Mouse (Mus musculus): ENCODE data around the gene Cd3eap. TPM values are rescaled to one million over a fixed set of nuclear protein-coding genes. Genes with fewer than 3 reads are reported as not detected.

Gene Cd3eap
- polyA plus RNA-seq, 1 experiment from 2014 or later = 16.4 TPM

MicroRNA genes within 50 kb of the gene (microRNA counts, 519-probe panel; counts per million panel counts)
- not detected for microRNA mmu-miR-343

Small RNA genes within 50 kb of the gene (microRNA-seq; reads per million reads assigned to microRNA genes)
- not detected for gene Mir343

Other genes with a start within 250 kb of the Cd3eap start
- 5.2 and 5.8 TPM in 2 replicates for gene Gm4969, start 241.1 kb downstream of the Cd3eap start, polyA plus RNA-seq (2014; fragmentation: Nextera tagmentation; extraction: Ambion mirVana)
- 11.3 and 13.8 TPM in 2 replicates for gene Fbxo46, start 239.6 kb downstream of the Cd3eap start, polyA plus RNA-seq (2014; fragmentation: Nextera tagmentation; extraction: Ambion mirVana)
- gene Qpctl, start 210.2 kb downstream of the Cd3eap start, polyA plus RNA-seq (2014; fragmentation: Nextera tagmentation; extraction: Ambion mirVana) = 18.5 and 20.0 TPM in 2 replicates
- 112 and 130 TPM in 2 replicates for gene Snrpd2, start 209.8 kb downstream of the Cd3eap start, polyA plus RNA-seq (2014; fragmentation: Nextera tagmentation; extraction: Ambion mirVana)
- gene Gipr, start 193.4 kb downstream of the Cd3eap start, polyA plus RNA-seq (2014; fragmentation: Nextera tagmentation; extraction: Ambion mirVana) = 2.6 and 3.1 TPM in 2 replicates
- 2.6 and 9.3 TPM in 2 replicates for gene Eml2, start 183.1 kb downstream of the Cd3eap start, polyA plus RNA-seq (2014; fragmentation: Nextera tagmentation; extraction: Ambion mirVana)
- gene Gpr4, start 146.9 kb downstream of the Cd3eap start, polyA plus RNA-seq (2014; fragmentation: Nextera tagmentation; extraction: Ambion mirVana) = 1.8 and 2.5 TPM in 2 replicates
- gene Opa3, start 131.1 kb downstream of the Cd3eap start, polyA plus RNA-seq (2014; fragmentation: Nextera tagmentation; extraction: Ambion mirVana) = 33.2 and 35.0 TPM in 2 replicates
- gene Vasp, start 87.7 kb downstream of the Cd3eap start, polyA plus RNA-seq (2014; fragmentation: Nextera tagmentation; extraction: Ambion mirVana) = 28.9 and 29.1 TPM in 2 replicates
- 0.62 and 1.2 TPM in 2 replicates for gene Ppm1n, start 79.4 kb downstream of the Cd3eap start, polyA plus RNA-seq (2014; fragmentation: Nextera tagmentation; extraction: Ambion mirVana)
- 100.0 and 101 TPM in 2 replicates for gene Rtn2, start 76.9 kb downstream of the Cd3eap start, polyA plus RNA-seq (2014; fragmentation: Nextera tagmentation; extraction: Ambion mirVana)
- not detected in 2 replicates for gene Fosb, start 49.4 kb downstream of the Cd3eap start, polyA plus RNA-seq (2014; fragmentation: Nextera tagmentation; extraction: Ambion mirVana)
- gene Ercc1, start 14.7 kb downstream of the Cd3eap start, polyA plus RNA-seq (2014; fragmentation: Nextera tagmentation; extraction: Ambion mirVana) = 78.9 and 97.7 TPM in 2 replicates
- gene Ppp1r13l, start 266 bp upstream of the Cd3eap start, polyA plus RNA-seq (2014; fragmentation: Nextera tagmentation; extraction: Ambion mirVana) = 1.6 and 1.9 TPM in 2 replicates
- 21.6 and 27.9 TPM in 2 replicates for gene Ercc2, start 22.5 kb upstream of the Cd3eap start, polyA plus RNA-seq (2014; fragmentation: Nextera tagmentation; extraction: Ambion mirVana)
- gene Klc3, start 44.6 kb upstream of the Cd3eap start, polyA plus RNA-seq (2014; fragmentation: Nextera tagmentation; extraction: Ambion mirVana) = 0.36 and 0.59 TPM in 2 replicates
- 0.35 TPM in 1 of 2 replicates, not detected in the other for gene Ckm, start 45.3 kb upstream of the Cd3eap start, polyA plus RNA-seq (2014; fragmentation: Nextera tagmentation; extraction: Ambion mirVana)
- gene Mark4, start 99.3 kb upstream of the Cd3eap start, polyA plus RNA-seq (2014; fragmentation: Nextera tagmentation; extraction: Ambion mirVana) = 18.8 and 20.3 TPM in 2 replicates
- 0.12 and 0.29 TPM in 2 replicates for gene Exoc3l2, start 103.8 kb upstream of the Cd3eap start, polyA plus RNA-seq (2014; fragmentation: Nextera tagmentation; extraction: Ambion mirVana)
- 2.5 and 6.1 TPM in 2 replicates for gene Bloc1s3, start 148.9 kb upstream of the Cd3eap start, polyA plus RNA-seq (2014; fragmentation: Nextera tagmentation; extraction: Ambion mirVana)
- gene Trappc6a, start 148.9 kb upstream of the Cd3eap start, polyA plus RNA-seq (2014; fragmentation: Nextera tagmentation; extraction: Ambion mirVana) = 30.1 and 36.6 TPM in 2 replicates
- gene Nkpd1, start 158.4 kb upstream of the Cd3eap start, polyA plus RNA-seq (2014; fragmentation: Nextera tagmentation; extraction: Ambion mirVana) = 0.51 and 0.74 TPM in 2 replicates
- 9.5 and 31.7 TPM in 2 replicates for gene Ppp1r37, start 203.6 kb upstream of the Cd3eap start, polyA plus RNA-seq (2014; fragmentation: Nextera tagmentation; extraction: Ambion mirVana)
- 0.22 and 0.32 TPM in 2 replicates for gene Zfp296, start 217.8 kb upstream of the Cd3eap start, polyA plus RNA-seq (2014; fragmentation: Nextera tagmentation; extraction: Ambion mirVana)
- 140 and 154 TPM in 2 replicates for gene Gemin7, start 218.1 kb upstream of the Cd3eap start, polyA plus RNA-seq (2014; fragmentation: Nextera tagmentation; extraction: Ambion mirVana)
- 44.7 and 50.4 TPM in 2 replicates for gene Clasrp, start 245.0 kb upstream of the Cd3eap start, polyA plus RNA-seq (2014; fragmentation: Nextera tagmentation; extraction: Ambion mirVana)